Mouse (Mus musculus) liver, adult 2 months (tissue): ENCODE data around the gene Uqcc2. TPM values are rescaled to one million over a fixed set of nuclear protein-coding genes. Genes with fewer than 3 reads are reported as not detected.

Experiments used
- DNase-seq: peaks from one replicate; pipeline ENCODE4 v3.0.0-alpha.2; 2011; ENCODE audit warnings: low read depth, low spot score; ENCODE audit errors: extremely low read depth
- H3K27ac ChIP-seq: fragments of 200-500 bp; replicated peaks from 2 replicates; pipeline ENCODE4 v1.5.1; 2012; ENCODE audit warnings: low read depth, mild to moderate bottlenecking, control low read depth, inconsistent platforms, low read length; ENCODE audit not compliant: insufficient read depth
- H3K27me3 ChIP-seq: fragments of 200-500 bp; 2 replicates; pipeline ENCODE4 v1.6.1; 2012; ENCODE audit warnings: mild to moderate bottlenecking, moderate library complexity, low read length, inconsistent platforms; ENCODE audit not compliant: control insufficient read depth, insufficient read depth
- H3K36me3 ChIP-seq: fragments of 200-500 bp; 2 replicates; pipeline ENCODE4 v1.6.1; 2012; ENCODE audit warnings: low read length, inconsistent platforms; ENCODE audit not compliant: control insufficient read depth, insufficient read depth
- H3K4me1 ChIP-seq: fragments of 200-500 bp; 2 replicates; pipeline ENCODE4 v1.6.1; 2011; ENCODE audit warnings: low read length; ENCODE audit not compliant: control insufficient read depth, insufficient read depth
- H3K4me3 ChIP-seq: fragments of 200-500 bp; 2 replicates; pipeline ENCODE4 v1.5.1; 2011; ENCODE audit warnings: low read depth, mild to moderate bottlenecking, control low read depth, low read length, moderate library complexity; ENCODE audit not compliant: insufficient read depth
- H3K79me2 ChIP-seq: fragments of 200-500 bp; 2 replicates; pipeline ENCODE4 v1.6.1; 2012; ENCODE audit warnings: inconsistent platforms, mild to moderate bottlenecking, low read length, moderate library complexity; ENCODE audit not compliant: control insufficient read depth, insufficient read depth
- H3K9ac ChIP-seq: fragments of 200-500 bp; 2 replicates; pipeline ENCODE4 v1.6.1; 2012; ENCODE audit warnings: low read depth, mild to moderate bottlenecking, control low read depth, inconsistent platforms, low read length
- CTCF ChIP-seq: fragments of 200-500 bp; IDR thresholded peaks from 2 replicates; pipeline ENCODE4 v1.5.1; 2011; ENCODE audit warnings: low read depth, low read length, control low read depth
- POLR2A ChIP-seq: fragments of 200-500 bp; IDR thresholded peaks from 2 replicates; pipeline ENCODE4 v1.6.1; 2011; ENCODE audit warnings: low read length, control low read depth; ENCODE audit not compliant: insufficient read depth; ENCODE audit errors: extremely low read depth
- WGBS: fragments of 180-500 bp; shearing (Covaris S2); methylation state at CpG from one replicate; pipeline ENCODE4 v1.1.7; 2018; 5-methylcytosine and 5-hydroxymethylcytosine counted together
- polyA plus RNA-seq: library from polyadenylated mRNA; depleted of rRNA; stranded (reverse); fragments of >200 nt; gene quantifications from 2 replicates; pipeline ENCODE4 v1.2.3, GENCODE M21; 2012
- total RNA-seq: library from RNA; depleted of rRNA; stranded (reverse); fragments of >200 nt; gene quantifications from 2 replicates; pipeline ENCODE4 v1.2.3, GENCODE M21; 2014

Uqcc2 gene
- total and polyA plus RNA-seq, 2 experiments: 78.9 to 135 TPM

- no peaks in the 10 kb centered on the region for H3K4me1 ChIP-seq
- 95% methylated on average over 11 of the region's 11 CpGs for WGBS
- no peaks in the 10 kb centered on the region for H3K36me3 ChIP-seq
Measured at GRCm38 (mm10) chr17:27125669-27126202, 8.0 kb downstream of the Uqcc2 start.

GRCm38 (mm10) chr17:27125185-27125584, 8.5 kb downstream of the Uqcc2 start:
- Histone ChIP-seq H3K27ac (no peak overlapping the region), H3K4me1 (no peaks in the 10 kb centered on the region), H3K4me3 (no peak overlapping the region), H3K9ac (no peak overlapping the region), H3K79me2 (peaks cover 7% of the 10 kb centered on the region; the same call in 1 of the 2 replicates), H3K36me3 (no peaks in the 10 kb centered on the region), H3K27me3 (no peaks in the 10 kb centered on the region)
- 50% methylated on average over 12 of the region's 12 CpGs for WGBS
- DNase-seq: no peak
- TF ChIP-seq POLR2A (no peak), CTCF (peak; percentile 87)

More at GRCm38 (mm10) chr17:27125669-27126202, 8.0 kb downstream of the Uqcc2 start:
- H3K4me3 ChIP-seq: no peak overlapping the region
- TF ChIP-seq POLR2A: no peak
- TF ChIP-seq CTCF: no peak
- H3K9ac ChIP-seq: no peak overlapping the region
- H3K79me2 ChIP-seq: peaks cover 10% of the 10 kb centered on the region; the same call in 1 of the 2 replicates
- no peak overlapping the region for H3K27ac ChIP-seq
- no peak for DNase-seq
- H3K27me3 ChIP-seq: no peaks in the 10 kb centered on the region

GRCm38 (mm10) chr17:27123813-27124375, 9.8 kb downstream of the Uqcc2 start:
- H3K27ac ChIP-seq: no peak overlapping the region
- 80% methylated on average over 7 of the region's 7 CpGs for WGBS

GRCm38 (mm10) chr17:27123103-27123502, 10.6 kb downstream of the Uqcc2 start:
- TF ChIP-seq CTCF (no peak), POLR2A (no peak)
- DNase-seq: no peak
- 0 out of 2 replicates have a peak, but pooled peaks cover 2% of the 10 kb centered on the region for H3K79me2 ChIP-seq
- no peak overlapping the region for H3K9ac ChIP-seq
- H3K36me3 ChIP-seq: no peaks in the 10 kb centered on the region
- 80% methylated on average over 2 of the region's 2 CpGs for WGBS
- H3K27me3 ChIP-seq: no peaks in the 10 kb centered on the region
- H3K4me1 ChIP-seq: no peaks in the 10 kb centered on the region
- H3K27ac ChIP-seq: no peak overlapping the region
- H3K4me3 ChIP-seq: no peak overlapping the region

More at GRCm38 (mm10) chr17:27123813-27124375, 9.8 kb downstream of the Uqcc2 start:
- Histone ChIP-seq H3K27me3 (no peaks in the 10 kb centered on the region), H3K4me3 (no peak overlapping the region), H3K9ac (no peak overlapping the region), H3K36me3 (no peaks in the 10 kb centered on the region), H3K79me2 (0 out of 2 replicates have a peak, but pooled peaks cover 4% of the 10 kb centered on the region), H3K4me1 (no peaks in the 10 kb centered on the region)
- TF ChIP-seq CTCF (no peak), POLR2A (no peak)
- no peak for DNase-seq

GRCm38 (mm10) chr17:27122701-27123100, 11.0 kb downstream of the Uqcc2 start:
- 91% methylated on average over 11 of the region's 11 CpGs for WGBS
- TF ChIP-seq CTCF (no peak), POLR2A (no peak)

GRCm38 (mm10) chr17:27121781-27122180, 11.9 kb downstream of the Uqcc2 start:
- H3K27ac ChIP-seq: no peak overlapping the region
- 60% methylated on average over 7 of the region's 7 CpGs for WGBS
- no peaks in the 10 kb centered on the region for H3K4me1 ChIP-seq
- H3K27me3 ChIP-seq: no peaks in the 10 kb centered on the region
- H3K9ac ChIP-seq: no peak overlapping the region
- no peaks in the 10 kb centered on the region for H3K36me3 ChIP-seq
- no peaks in the 10 kb centered on the region for H3K79me2 ChIP-seq
- DNase-seq: peak; percentile 25
- TF ChIP-seq CTCF (no peak), POLR2A (no peak)
- H3K4me3 ChIP-seq: no peak overlapping the region

More at GRCm38 (mm10) chr17:27122701-27123100, 11.0 kb downstream of the Uqcc2 start:
- H3K27me3 ChIP-seq: no peaks in the 10 kb centered on the region
- H3K9ac ChIP-seq: no peak overlapping the region
- H3K4me1 ChIP-seq: no peaks in the 10 kb centered on the region
- no peaks in the 10 kb centered on the region for H3K79me2 ChIP-seq
- H3K27ac ChIP-seq: no peak overlapping the region
- no peak for DNase-seq
- no peaks in the 10 kb centered on the region for H3K36me3 ChIP-seq
- H3K4me3 ChIP-seq: no peak overlapping the region
